Mouse (Mus musculus) ovary, postnatal 10 days (tissue): Measurements from ENCODE around the gene Atp2a3.

Experiments used
- DNase-seq: peaks from one replicate; pipeline ENCODE4 v3.0.0; 2022; ENCODE audit warnings: low spot score

Atp2a3 gene

DNA sequence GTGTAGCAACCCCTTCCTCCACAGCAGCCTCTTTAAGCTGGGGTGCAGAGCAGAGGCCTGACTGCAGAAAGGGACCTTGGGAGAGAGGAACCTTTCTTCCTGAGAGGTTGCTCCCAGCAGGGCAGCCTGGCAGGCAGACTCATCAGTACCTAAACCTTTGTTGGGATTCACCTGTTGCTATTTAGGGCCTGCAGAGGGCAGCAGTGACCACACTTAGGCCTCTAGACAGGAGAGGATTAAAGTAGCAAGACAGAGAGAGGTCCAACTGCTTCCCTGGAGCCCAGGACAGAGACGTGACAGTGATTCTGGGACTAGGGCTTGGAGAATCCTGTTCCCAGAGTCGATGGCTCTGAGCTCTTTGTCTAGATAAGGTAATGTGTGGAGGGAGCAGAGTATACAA lies 45.4 kb downstream of the Atp2a3 start:
- DNase-seq, result no peak

DNA sequence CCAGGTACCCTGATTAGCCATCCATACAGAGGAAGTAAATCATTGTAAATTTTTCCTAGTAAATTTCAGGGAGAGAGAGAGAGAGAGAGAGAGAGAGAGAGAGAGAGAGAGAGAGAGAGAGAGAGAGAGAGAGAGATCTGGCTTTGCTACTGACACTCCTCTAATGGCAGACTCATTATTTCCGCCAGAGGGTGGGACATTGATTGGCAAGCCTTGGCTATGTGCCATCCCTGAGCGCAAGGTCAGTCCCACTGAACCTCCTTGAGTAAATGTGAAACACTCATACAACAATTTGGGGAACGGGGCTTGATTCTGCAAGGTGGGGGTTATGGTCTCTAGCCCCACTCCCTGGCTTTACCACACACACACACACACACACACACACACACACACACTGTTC lies 46.1 kb downstream of the Atp2a3 start:
- no peak for DNase-seq

DNA sequence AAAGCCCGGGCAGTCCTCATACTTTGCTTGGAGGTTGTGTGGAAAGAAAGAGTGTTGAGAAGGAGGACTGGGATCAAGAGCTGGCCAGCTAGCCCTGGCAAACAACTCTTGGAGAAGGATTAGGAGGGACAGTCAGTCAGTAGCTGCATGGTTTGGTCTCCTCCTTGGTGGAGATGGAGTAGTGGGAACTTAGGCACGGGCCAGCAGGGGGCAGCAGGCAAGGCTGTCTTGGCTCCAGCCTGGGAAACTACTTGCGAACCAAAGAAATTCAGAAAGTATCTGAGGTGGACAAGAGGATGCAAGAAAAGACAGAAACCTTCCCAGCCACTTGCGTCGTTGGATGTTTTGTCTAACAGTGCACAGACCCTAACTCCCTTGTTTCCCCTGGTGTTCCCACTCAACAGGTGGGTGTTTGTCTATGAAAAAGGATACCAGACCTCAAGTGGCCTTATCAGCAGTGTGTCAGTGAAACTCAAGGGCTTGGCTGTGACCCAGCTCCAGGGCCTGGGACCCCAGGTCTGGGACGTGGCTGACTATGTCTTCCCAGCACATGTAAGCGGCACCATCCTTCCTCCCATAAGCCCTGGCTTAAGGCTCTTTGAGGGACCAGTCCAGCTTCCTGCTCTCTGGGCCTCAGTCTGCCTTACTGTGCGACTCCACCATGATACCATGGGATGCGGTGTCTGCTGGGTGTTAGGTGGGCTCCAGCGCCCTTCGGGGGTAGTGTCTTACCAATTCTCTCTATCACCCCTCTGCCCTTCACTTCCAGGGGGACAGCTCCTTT lies 46.9 kb downstream of the Atp2a3 start:
- no peak for DNase-seq

DNA sequence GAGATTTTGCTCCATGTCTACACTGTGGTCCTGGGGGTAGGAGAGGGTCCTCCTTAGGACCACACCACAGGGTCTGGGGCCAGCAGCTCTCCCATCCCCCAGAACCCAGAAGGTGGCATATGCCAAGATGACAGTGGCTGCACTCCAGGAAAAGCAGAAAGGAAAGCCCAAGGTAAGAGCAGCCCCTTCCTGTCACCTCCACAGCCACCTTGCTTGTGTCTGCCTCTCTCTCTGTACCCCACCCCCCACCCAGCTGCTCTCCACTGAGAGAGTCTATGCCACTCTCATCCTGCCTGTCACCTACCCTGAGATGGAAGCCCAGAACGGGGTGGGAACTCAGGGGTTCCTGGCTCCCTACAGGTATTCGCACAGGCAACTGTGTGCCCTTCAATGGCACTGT lies 47.9 kb downstream of the Atp2a3 start:
- no peak for DNase-seq

DNA sequence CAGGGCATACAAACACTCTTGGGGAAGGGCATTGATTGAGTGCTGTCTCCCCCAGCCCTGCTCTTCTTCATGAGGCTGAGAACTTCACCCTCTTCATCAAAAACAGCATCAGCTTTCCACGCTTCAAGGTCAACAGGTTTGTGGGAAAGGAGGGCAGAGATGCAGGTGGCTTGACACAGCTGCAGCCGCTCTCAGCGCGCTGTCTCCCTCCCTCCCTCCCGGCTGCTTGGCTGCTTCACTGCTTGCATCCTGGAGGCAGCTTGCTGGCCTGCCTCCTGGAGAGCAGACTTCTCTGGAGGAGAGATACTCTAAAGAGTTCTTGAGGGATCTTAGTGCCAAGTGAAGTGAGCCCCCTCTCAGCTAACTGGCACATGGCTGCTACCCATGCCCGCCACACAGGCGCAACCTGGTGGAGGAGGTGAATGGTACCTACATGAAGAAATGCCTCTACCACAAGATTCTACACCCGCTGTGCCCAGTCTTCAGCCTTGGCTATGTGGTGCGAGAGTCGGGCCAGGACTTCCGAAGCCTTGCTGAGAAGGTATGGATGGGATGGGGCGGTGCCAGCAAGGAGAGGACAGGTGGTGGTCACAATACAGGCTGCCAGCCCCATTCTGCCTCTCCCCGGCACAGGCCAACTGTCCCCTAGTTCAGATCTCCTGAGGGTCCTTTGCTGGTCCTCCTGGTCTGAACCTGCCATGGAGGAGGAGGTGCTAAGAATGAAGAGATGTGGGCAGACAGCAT lies 48.7 kb downstream of the Atp2a3 start:
- DNase-seq, result no peak

DNA sequence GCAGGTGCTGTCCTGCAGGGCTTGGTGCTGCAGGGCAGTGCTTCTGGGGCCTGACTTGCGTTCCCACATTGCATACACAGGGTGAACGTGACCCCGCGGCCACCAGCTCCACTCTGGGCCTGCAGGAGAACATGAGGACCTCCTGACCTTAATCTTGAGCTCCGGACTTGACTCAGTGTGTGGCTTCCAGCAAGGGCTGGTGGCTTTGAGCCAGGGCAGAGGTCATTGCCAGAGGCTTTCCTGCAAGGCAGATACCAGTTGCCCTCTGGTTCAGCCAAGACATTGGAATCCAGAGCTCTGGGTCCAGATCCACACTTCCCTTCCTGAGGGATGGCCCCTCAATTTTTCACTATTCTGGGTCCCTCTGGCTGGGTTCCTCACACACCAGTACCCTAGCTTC lies 53.0 kb downstream of the Atp2a3 start:
- DNase-seq, result no peak

DNA sequence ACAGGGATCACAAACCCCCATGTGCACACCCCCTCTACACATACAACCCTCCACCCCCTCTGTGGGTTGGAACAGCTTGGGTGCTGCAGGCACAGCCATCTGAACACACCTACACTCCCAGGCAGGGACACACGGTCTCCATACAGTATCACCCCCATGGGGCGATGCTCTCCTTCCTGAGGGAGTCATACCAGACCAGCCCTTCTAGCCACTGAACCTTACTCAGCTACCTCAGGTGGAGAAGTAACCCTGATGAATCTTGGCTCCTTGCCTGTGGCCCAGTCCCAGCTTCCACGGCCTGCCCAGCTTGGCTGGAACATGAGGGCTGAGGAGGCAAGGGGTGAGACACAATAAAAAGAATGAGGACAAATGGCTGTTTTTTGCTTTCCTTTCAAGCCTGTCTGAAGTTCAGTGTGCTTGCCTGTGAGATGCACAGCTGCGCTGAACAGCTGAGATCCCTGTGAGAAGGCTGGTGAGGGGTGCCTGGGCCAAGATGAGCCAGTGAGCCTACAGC lies 53.9 kb downstream of the Atp2a3 start:
- no peak for DNase-seq

DNA sequence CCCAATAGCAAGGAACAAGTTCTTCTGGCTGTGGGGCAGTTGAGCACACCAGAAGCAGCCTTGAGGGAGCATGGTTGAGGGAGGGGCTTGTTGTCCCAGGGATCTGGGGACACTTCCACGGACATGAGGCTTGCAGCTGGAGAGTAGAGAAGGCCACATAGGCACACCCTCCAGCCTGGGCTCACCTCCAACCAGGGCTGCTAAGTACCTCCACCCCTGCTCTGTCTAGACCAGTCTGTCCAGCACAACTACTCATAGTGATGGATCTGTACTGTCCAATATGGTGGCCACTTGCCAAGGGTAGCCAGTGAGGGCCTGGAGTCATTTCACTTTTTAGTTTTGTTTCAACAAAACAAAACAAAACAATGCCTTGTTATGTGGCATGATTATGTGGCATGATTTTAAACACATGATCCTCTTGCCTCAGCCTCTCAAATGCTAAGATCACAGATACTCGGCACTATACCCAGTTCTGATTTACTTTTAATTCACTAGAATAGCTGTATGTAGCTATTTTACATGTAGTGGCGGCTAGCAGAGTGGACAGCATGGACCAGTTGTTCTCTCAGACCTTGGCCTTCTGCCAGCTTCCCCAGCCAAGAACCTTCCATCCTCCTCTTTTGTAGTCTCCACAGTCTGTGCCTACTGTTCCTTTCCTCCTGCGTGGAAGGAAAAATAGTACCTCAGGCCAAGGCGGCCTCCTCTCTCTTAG lies 54.6 kb downstream of the Atp2a3 start:
- no peak for DNase-seq

DNA sequence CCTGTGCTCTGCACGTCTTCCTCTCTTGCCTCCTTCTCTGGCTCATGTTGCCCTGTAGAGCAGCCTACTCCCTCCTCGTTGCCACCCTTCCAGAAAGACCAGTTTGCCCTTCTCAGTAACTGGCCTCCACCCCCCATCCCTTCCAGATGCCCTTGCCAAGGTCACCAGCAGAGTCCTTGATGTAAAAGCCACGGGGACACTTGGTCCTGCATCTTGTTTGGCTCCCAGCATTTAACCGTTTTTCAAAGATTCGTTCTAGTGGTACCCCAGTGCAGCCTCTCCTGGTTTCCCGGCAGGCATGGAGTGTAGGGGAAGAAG lies 55.1 kb downstream of the Atp2a3 start:
- no peak for DNase-seq

DNA sequence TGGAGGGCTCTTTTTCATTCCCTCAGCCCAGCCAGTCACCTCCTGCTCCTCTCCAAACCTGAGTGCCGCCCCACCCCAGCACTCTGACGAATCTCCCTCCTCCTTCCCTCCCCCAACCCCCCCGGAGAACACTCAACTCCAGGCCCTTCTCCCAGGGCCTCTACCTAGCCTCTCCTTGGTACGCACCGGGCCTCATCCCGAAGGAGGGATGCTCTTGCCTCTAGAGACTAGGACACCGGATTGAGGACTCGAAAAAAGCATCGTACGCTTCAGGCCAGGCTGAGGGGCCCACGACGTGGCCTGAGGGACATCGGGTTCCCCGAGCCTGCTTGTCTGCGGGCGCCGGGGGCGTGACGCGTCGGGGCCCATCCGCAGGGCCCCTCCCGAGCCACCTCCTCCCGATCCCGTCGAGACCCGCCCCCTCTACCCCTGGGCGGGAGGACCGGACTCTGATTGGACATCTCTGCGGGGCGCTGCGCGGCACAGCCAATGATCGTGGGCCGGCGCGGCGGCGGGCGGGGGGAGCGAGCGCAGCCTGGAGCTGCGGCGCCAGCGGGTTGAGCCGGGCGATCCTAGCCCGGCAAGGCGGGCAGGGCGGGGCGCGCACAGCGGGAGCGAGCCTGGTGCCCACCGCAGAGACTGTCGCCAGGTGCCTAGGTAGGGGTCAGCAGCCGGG lies 57.6 kb downstream of the Atp2a3 start, which contains the start of gene Camkk1:
Gene Camkk1, plus strand, starts transcription at position 538 of the 676 bp plus-strand sequence.
- DNase-seq, result peak; percentile 79

DNA sequence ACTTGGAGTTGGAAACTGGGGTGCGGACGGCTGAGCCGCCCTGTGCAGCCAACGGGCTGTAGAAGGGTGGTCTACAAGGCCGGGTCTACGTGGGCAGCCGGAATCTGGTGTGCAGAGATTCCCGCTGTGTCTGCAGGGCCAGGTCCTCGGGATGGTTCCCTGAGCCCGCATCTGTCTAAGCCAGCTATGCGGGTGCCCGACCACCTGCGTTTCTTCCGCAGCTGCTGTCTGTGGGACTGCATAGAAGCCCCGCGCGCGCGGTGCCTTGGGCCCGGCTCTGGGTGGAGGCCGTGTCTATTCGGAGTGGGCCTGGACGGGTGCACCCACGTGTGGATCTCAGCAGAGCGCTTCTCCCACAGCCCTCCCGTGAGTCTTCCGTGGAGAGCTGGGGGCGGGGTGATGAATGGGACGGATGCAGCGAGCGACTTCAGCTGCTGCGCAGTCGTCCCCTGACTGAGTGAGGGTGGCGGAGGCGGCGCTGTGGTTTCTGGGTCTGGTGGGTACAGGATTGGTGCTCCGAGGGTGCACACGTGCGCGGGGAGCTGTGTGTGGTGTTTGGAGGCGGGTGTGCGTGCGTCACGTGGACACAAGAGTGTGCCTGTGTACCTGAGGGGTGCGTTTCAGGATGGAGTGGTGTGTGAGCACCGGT lies 58.3 kb downstream of the Atp2a3 start:
- DNase-seq, result no peak

DNA sequence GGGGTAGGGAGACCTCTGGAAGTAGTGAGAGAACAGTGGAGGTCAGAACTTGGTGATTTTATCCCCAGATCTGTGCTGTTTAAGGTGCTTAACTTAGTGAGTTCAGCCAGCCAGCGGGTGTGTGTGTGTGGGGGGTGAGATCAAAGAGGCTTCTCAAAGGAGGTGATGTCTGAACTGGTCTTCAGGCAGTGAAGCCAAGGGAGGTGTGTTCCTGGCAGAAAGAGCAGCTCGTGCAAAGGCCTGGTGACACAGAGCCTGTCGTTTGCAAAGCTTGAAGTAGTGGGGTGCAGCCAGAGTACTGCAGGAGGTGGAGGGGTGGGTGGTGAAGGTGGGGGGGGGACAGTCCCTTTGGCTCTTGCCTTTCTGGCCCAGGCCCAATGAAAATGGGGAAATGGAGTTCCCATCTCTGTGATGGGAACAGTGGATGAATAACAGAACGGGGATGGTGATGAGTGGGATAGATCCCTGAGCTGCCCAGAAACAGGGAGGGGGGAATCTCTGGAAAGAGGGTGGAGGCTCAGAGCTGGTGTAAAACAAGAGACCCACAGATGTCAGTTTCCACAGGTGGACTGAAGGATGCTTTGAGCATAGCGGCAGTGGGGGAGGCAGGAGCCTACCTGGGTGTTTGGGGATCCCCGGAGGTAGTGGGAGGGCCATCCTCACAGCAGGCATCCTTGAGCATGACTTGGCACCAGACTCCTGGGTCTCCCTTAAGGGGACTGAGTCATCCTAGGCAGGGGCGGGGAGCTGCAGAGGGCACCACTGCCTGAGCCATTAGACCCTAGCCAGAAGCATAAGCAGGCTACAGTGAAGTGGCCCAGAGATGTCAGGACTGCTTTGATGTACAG lies 60.2 kb downstream of the Atp2a3 start:
- DNase-seq, result no peak

DNA sequence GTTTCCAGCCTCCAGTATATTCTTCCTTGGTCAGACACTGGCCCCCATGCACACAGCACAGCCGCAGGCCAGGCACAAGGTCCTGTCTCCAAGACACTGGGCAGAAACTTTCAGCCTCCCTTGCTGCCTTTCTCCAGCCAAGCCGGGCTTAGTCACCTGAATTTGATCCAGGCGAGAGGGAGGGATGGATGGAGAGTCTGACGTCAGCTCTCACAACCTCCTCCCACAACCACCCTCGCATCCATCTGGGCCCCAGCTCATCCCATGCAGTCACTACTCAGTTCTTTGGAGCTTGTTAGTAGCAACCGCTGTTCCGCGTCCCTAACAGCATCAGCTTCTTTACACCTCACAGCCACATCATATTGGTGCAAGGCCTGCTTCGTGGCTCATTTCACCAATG lies 62.1 kb downstream of the Atp2a3 start:
- DNase-seq, result no peak

DNA sequence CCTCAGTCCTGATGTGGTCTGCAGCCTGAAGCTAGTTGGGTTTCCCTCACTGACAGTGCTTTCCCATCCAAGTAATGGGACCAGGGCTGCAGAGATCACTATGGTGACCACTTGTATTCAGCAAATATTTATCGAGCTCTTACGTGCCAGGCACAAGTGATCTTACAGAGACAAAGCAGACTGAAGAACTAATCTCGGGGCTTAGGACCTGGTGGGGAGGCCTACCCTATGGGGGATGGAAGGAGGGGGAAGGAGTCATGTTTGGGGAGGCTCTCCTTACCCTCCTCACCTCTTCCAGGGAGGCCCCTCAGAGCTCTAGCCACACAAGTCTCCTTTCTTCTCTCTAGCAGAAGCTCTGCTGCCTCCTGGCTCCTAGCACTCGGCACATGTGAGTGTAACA lies 62.9 kb downstream of the Atp2a3 start:
- no peak for DNase-seq

DNA sequence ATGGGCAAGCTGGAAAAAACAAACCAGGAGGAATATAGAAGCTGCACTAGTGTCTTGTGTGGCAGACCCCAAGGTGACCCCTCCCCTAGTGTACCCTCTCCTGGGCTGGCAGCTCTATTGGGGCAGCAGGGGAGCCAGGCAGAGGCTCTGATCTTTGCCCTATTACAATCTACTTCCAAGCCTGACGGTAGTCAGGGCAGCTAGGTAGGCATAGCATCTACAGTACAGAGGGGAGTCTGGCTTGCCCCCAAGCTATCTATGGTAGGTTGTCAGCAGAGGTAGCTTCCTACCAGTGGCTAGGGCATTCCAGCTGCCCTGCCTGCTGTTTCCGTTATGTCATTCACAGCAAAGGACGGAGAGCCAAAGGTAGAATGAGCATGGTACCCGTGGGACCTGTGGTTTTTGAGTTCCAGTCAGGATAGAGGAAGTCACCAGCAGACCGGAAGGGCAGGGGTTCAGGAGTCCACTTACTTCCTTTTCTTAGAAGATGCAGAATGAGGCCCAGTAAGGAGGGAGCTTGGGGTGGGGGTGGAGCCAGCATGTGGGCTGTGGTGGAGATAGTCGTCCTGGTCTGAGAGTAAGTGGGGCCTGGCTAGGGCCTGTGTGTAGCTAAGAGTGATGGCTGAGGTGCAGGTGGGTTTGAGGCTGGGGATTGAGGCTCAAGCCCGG lies 63.4 kb downstream of the Atp2a3 start:
- no peak for DNase-seq

DNA sequence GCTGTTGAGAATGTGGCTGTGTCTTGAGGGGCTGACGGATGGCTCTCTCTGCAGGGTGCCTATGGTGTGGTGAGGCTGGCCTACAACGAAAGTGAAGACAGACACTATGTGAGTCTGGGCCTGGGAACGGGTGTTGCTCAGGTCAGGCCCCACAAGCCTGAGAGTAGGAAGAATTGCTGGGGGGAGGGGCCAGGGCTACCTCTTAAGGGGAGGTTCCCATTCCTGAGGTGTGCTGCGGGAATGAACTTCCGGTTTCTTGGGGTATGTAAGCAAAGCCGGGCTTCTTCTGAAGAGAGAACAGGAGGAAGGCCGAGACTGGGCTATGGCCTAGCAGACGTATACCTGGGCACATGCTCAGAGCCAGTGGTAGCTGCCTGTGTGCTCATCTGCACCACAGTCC lies 66.0 kb downstream of the Atp2a3 start:
- no peak for DNase-seq

DNA sequence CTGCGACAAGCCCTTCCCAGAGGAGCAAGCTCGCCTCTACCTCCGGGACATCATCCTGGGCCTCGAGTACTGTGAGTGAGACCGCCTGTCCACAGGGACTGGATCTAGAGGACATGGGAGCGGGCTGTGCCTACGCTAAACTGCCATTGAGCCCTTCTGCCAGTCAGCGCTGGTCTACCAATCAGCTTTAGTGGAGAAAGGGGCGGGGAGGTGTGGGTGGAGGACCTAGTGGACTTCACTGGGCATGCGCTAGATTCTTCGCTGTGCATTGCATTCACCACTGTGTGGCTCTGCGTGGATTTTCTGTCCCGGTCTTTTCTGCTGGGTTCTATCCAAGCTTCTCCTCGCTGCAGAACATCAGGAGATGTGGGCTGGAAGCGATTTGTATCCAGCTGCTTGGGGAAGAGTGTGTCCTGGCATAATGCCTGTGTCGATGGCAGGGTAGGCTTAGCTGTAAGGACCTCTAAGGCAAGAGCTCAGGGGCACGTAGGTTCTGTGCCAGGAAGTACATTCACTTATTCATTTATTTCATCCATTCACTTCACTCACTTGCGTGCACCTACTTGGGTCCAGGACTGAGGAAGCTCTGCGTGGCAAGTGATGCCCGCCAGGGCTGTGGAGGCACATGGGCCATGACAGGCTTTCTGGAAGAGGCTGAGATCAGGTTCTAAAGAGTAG lies 70.0 kb downstream of the Atp2a3 start:
- peak; percentile 54 for DNase-seq

DNA sequence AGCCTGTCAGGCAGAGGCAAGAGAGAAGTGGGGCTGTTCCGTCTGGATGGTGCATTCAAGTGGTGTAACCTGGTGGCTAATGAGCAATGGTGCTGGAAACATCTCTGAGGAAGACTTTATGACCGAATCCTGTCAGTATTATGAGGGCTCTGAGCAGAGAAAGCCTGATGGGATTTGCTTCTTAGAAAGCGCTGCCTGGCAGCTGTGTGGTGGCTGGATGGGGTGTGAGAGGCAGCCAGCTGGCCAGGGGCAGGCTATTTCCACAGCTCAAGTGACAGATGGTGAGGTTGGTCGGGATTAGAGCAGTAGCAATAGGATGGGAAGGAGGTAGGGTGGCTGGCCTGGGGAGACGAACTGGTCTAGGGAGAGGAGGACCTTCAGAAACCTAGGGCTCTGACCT lies 70.6 kb downstream of the Atp2a3 start:
- DNase-seq, result no peak

DNA sequence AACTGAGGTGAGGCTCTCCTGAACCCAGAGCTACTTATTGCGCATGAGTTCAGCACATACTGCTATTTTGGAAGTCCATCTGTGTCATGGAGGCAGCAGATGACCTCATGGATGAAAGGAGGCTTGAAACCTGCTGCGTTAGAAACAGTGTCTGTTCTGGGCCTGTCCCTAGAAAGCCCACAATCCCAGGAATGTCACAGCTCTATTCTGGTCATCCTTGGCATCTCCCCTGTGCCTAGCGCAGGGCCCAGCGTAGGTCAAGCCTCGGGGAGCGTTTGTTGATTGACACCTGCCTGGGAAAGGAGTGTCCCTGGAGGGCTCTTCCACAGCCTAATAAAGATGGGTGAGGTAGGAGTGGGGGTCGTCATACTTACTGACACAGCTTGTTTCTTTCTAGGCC lies 75.1 kb downstream of the Atp2a3 start:
- DNase-seq, result no peak

DNA sequence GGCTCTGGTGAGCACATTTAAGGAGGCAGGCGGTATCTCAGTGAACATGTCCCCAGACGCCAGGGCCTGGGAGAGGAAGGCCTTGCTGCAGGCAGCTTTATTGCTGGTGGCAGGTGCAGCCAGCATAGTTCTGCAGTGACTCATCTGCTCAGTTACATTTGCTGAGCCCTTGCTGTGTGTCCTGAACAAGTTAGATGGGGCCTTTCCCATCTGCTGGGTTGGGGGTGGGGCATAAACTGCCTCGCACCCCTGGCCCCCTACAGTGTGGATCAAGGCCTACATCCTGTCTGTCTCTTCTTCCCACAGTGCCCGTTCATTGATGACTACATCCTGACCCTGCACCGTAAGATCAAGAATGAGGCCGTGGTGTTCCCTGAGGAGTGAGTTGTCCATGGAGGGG lies 75.9 kb downstream of the Atp2a3 start:
- DNase-seq, result no peak
